Mouse (Mus musculus) hindlimb bud, embryonic 11.5 days (tissue): ENCODE measurements around the gene Accsl.

Source experiments
- DNase-seq: peaks from one replicate; pipeline ENCODE4 v3.0.0-alpha.2; 2012; ENCODE audit warnings: low read depth, low spot score; ENCODE audit errors: extremely low spot score

Gene Accsl

DNA sequence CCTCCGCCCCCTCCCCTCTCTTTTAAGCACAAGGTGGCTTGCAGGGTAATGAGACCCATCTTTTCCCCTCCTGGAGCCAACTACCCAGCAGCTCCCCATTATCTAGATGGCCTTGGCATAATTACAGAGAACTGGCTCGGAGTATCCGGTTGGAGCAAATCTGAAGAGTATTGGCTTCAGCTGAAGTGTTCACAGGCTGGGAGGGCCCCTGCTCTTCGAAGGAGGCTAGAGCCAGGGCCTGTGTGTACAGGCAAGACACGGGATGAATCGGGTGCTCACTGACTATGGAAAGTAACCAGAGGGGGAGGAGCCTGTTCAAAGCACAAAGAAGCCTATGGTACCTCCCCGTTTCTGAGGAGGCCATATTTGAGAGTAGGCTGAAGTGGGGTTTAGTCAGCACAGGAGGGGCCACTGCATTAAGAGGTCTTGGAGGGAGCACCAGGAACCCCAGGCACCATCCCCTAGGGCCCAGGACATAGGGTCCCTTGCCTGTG lies at the start of gene Accsl:
Gene Accsl (minus strand): TSS at position 51 of the 494 bp plus-strand sequence.
- no peak for DNase-seq

DNA sequence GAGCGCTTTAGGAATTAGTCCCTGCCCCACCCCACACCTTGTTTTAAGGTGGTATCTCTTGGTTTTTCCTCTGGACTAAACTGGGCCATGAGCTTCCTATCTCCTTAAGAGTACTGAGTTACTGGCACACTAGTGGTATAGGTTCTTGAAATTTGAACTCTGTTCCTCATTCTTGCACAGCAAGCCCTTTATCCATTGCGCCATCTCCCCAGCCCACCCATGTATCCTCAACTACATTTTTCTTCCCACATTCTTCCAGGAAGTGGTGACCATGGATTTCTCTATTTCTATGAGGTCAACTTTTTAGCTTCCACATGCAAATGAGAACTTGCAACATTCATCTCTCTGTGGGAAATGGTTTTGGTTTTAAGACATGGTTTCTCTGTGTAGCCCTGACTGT lies 44.6 kb upstream of the Accsl start:
- no peak for DNase-seq

DNA sequence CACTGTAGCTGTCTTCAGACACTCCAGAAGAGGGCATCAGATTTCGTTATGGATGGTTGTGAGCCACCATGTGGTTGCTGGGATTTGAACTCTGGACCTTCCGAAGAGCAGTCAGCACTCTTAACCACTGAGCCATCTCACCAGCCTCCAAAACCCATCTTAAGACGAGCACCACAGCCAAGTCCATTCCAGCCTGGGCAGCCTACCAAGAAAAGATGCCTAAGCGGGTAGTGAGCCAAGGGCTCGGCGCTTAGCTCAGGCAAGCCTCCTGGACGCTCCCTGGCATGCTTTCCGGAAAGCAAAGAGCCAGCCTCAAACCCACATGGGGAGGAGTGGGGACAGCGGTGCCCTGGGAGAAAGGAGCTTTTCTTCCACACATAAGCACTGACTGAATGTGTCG lies 43.0 kb upstream of the Accsl start:
- no peak for DNase-seq

DNA sequence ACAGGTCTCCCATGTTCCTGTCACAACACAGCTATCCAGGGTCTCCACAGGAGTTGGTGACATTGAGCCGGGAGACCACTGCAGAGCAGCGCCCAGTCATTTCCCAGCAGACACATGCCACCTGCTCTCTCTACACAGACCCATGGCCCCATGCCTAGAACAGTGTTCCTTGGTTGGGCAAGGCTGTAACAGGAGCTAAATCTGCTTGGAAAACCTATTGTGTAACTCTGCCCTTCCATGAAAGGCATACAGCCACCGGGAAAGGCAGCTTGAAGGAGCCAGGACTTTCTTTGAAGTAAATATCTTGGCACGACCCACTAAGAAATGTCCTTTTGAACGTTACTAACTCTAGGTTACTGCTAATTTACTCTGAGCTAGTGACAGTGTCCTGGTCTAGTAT lies 40.8 kb upstream of the Accsl start:
- no peak for DNase-seq

DNA sequence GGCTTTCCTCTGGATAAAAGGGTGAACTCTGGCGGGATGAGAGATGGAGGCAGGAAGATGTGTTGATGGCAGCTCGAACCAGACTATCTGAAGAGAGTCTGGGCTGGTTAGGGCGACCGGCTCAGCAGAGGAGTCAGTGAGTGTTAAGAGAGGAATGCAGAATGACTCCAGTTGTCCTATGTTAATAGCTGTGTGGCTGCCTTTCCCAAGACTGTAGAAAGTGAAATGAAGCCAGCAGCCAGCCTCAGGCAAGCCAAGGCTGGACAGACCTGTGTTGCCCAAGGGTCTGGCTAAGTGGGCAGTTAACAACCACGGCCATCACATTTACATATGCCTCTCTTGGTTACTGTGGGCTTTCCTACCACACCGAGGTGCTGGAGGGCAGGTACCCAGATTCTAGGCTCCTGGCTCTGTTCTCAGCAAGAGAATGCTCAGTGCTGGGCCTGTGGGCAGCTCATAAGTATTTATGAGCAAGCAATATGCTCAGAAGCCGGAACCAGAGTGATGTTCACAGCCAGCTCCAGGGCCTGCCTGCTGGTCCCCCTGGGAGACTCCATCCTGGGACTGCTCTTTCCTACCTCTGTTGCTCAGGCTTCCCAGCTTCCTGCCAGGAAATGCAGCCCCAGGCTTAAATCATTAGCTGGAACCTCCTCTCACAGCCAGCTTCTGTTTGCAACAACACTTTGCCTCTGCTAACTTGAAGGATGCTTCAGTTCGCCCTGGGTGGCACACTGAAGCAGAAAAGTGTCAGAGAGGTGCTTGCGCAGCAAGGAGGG lies 38.8 kb upstream of the Accsl start:
- DNase-seq: no peak

DNA sequence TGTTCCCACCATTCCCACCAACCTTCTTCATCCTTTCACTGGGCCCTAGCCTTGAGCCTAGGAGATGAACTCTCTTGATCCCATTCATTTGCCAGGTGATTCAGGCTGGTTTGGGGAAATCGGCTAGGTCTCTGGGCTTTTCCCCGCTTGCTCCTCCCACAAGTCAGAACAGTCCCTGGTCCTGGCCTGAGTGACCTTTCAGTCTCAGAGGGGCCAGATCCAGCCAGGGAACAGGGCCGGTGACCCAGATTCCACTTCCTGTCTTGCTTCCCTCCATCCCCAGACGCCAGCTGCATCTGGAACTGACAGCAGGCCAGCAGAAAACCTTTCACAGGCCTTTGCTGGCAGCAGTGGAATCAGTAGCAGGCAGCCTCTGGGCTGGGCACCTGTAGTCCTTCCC lies 37.4 kb upstream of the Accsl start:
- no peak for DNase-seq

DNA sequence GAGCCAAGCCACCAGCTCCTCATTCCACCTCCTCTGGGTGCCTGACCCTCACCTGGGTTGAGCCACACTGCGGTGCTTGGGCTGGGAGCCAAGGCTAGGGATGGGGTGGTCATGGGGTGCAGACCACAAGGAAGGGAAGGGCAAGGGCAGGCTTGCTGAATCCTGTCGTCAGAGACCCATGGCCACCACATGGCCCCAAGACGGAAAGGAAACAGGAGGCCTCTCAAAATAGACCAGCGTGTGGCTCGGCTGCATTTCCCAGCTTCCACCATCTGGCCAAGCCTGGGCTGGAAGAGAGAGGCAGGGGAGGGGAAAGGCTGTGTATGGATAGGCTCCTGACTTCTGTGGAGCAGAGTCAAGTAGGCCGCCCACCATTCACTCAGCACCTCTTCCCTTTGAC lies 34.5 kb upstream of the Accsl start:
- no peak for DNase-seq

DNA sequence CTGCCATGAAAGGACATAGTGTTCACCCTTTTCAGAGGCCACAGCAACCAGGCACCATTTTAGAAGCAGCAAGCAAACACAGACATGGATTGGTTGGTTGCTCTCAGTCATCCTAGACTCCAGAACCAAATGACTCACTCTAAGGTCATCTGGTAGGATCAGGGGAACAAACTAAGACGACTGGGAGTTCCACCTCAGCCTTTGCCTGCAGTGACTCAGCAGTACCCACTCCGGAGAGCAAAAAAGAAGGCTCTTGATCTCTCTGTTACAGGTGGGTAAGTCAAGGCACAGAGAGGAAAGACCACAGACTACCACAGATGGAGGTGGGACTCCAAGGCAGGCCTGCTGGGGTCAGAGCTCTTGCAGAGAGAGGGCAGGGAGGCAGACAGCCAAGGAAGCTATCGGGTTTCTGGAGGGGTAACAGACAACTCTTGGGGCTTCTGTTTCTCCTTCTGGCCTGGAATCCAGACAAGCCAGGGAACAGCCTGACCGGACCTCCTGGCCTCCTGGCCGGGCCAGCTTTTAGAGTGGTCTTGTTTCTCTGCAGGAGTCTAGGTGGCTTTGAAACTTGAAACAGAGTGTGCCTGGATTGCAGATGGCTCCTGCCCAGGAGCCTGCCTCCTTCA lies 33.8 kb upstream of the Accsl start:
- DNase-seq: no peak

DNA sequence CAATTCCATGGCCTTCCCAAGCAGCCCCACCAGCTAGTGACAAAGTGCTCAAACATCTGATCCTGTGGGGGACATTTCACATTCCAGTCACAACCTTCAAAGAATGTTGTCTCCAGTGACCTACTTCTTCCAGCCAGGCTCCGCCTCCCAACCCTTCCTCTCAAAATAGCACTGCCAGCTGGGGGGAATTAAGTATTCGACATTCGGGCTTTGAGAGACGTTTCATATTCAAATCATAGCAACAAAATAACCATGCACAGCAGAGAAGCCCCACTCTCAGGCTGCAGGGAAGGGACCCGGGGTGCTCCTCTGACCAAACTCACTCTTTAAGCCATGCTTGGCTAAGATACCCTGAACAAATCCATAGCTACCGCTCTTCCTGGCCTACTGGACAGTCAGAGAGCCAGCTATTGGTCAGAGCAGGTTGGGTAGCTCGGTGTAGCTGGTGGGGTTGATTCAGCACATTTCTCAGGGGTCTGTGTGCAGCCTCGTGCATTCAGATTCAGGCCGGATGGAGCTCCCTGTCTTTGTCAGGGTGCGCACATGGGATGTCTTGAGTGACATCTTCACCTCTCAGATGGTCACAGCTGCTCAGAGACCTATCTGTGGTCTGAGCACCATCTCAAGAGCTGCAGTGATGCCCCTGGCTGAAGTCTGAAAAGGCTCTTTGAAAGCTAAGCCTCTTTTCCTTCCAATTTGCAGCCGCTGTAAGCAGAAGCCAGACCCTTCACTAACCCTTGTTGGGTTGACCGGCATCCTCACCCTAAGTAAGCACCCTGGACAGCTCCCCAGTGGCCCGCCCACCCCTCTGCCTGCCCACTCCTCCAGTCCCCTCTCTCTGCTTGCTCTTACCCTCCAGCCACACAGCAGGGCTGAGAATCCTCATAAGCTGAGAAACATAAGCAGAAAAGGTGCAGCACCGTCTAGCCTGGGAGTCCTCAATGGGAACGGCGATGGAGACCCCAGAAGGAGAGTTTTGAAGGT lies 30.7 kb upstream of the Accsl start:
- DNase-seq: peak; percentile 10

DNA sequence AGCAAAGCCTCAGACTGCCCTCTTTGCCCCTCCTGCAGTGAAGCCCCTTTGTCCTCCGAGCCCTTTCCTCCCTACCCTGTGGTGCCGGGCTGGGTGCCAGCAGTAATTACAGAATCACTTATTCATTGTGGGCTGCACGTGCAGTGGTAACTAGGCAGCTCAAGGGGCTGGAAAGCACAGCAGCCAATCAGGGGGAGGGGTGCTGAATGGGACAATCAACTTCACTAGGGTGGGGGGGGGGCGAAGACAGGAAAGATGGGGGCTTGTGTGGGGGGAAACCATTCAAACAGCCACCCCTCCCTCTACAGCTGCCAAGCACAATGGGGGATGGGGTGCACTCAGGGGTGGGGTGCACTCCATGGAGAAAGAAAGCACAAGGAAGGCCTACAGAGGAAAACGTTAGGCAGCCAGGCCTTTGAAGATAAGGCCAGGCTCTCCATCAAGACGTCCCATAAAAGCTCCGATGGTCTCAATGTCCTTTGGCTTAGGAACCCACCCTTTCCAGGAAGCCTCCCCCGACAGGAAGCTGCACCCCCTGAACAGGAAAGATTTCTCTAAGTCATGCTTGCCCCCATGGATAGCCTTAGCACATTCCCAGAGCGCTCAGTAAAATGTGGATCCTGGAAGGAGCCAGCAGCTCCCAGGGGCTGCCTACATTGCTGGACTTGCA lies 22.8 kb upstream of the Accsl start:
- DNase-seq: no peak

DNA sequence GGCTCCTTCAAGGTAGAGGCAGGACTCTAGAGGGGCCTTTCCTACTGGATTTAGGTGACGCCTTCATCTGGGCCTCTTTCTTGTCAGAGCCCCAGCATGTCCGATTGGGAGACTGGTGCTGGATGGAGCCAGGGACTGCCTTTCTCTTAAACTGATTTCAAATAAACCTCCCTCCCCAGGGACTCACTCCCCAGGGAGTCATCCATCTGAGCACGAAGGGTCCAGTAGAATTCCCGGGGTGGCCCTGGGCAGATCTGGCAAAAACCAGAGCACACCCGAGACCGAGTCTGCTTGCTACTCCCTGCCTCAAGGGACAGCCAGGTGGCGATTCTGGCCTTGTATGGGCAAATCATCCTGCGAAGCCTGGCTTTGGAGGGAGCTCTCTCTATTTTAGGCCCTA lies 21.2 kb upstream of the Accsl start:
- DNase-seq: no peak

DNA sequence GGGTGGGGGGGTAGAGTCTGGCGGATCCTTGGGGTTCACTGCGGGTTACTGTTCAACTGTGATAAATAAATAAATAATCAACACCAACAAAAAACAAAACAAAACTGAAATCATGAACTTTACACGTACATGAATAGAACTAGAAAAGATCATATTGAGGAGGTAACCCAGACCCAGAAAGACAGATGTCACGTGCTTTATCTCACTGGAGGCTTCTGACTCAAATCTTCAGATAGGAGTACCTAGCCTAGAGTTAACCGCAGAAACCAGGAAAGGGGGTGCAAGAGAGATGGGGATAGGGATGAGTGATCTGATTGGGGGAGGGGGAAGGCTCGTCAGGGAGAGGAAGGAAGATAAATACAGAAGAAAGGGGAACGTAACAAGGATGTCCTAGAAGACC lies 20.1 kb upstream of the Accsl start:
- no peak for DNase-seq

DNA sequence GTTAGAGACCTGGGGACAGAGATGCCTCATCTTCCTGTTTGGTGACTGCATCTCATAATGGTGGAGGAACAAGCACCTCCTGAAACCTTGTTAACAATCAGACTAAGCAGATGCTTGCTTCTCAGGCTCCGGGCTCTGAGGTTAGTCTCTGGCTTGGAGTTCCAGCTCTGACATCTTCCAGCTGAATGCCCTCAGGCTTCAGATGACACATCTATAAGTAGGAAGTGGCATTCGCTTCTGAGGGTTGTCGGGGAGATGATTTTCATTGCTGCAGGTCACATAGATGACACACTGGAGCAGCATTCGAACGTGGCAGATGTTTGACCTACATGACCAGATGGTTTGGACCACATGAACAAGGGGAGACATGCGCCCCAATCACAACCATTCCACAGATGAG lies 19.4 kb upstream of the Accsl start:
- no peak for DNase-seq

DNA sequence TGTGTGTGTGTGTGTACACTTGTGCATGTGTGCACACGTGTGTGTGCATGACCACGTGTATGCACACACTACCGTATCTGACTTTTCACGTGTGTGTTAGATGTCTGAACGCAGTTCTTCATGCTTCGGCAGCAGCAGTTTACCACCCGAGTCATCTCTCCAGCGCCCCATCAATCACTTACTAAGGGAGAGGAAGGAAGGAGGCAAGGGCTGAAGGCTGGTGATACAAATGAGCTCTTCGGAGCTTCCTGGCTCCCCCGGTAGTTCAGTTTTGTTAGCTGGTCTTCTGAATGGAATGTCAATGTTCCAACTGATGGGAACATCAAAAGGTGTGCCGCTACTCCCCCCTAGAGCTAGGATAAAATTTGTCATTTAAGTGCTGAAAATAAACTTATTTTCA lies 18.3 kb upstream of the Accsl start:
- no peak for DNase-seq

DNA sequence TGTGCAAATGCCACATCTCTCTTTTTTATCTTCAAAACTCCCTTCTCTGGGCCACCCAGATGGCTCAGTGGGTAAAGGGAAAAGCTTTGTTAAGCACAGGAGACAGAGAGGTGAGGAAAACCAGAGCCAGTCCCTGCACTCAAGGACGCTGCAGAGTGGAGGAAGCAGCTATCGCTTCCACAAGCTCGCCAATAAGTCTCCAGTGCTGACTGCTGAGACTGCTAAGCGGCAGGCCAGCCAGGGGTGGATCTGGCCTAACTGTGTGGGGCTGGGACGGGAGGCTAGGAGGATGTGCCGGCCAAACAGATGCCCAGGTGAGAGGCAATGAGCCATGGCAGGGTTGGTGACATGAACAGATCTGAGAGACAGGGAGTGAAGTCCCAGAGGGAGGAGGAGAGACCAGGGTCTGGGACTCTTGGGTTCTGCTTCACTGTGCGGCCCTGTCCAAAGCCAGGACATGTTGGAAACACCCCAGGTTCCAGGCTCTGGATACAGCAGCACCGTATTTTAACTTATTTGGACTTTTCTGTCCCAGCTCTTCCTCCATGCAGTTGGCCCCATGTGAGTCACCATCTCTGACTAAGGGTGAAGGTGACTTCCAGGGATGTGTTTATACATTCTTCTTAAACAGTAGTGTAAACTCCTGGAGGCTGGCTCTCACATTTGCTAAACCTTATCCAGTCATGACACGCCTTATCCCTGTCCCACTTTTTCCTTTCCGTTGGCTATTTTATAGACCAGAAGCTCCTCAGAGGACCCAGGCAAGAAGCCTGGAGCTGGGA lies 17.2 kb upstream of the Accsl start:
- no peak for DNase-seq

DNA sequence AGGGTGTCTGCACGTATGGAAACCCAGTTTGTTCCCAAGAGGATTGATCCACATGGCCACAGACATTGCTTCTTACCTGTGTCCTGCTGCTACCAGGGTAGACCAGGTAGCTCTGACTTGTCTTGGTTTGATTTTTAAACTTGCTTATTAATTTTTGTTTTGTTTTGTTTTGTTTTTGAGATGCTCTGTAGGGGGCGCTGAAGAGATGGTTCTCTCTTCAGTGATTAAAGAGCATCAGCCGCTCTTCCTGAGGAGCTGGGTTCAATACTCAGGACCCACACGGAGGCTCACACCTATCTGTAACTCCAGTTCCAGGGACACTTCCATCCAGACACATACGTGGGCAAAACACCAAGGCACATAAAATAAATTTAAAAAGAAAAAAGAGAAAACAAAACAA lies 14.1 kb upstream of the Accsl start:
- no peak for DNase-seq

DNA sequence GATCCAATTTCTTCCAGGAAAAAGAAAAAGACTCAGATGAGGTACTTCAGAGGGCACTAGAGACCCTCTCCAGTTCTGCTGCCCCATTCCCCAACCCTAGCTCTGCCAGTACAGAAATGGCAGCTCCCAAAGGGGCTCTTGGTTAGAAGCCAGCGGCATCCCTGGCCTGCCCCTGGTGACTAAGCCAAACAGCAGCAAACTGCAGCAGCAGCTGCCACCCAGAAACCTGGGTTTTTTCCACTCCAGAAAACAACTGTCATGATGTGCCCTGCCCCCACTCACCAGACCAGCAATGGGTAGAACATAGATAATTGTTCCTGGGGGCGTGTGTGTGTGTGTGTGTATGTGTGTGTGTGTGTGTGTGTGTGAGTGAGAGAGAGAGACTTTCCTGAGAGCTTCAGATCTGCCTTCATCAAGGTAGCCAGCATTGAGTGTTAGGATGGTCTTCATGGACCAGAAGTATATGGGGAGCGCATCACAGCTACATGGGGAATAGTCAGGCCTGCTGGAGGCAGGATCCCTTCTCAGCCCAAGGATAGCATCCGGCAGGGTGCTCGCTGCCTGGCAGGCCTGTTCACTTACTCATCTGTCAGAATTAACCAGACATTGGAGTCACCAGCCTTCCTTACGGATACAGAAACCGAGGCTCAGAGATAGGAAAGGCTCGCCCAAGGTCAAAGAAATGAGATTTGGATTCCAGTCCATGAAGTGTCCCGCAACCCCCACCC lies 12.8 kb upstream of the Accsl start:
- DNase-seq: no peak

DNA sequence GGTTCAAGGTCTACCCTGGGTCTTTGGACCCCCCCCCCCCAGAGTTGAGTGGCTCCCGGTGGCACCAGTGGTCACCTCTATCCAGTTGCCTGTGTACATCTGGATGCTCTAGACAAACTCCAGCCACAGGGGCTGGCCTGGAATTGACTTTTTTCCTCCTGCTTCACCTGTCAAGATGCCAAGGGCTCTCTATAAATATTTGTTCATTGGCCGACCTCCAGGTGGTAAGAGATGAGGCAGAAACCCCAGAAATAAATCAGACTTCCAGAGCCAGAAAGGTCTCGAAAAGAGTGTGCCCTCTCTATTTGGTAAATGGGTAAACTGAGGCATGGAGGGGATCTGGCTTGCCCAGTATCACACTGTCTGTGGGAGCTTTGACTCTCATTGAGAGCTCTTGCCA lies 12.0 kb upstream of the Accsl start:
- DNase-seq: no peak

DNA sequence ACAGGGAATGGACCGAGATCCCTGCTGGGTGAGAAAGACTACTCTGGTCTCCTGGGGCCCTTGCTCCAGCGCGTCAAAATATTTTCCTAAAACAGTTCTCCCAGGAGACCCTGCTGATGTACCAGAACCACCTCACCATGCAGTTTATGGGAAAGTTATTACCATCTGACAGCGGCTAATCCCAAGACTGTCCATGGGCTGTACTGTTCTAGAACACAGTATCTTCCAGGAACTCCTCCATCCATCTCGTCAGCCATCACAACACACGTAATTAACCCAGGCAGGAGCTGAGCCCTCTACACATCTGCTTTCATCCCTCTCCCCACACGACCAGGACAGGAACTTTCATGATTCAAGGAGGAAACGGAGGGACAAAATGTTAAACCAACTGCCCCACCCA lies 11.5 kb upstream of the Accsl start:
- DNase-seq: no peak

DNA sequence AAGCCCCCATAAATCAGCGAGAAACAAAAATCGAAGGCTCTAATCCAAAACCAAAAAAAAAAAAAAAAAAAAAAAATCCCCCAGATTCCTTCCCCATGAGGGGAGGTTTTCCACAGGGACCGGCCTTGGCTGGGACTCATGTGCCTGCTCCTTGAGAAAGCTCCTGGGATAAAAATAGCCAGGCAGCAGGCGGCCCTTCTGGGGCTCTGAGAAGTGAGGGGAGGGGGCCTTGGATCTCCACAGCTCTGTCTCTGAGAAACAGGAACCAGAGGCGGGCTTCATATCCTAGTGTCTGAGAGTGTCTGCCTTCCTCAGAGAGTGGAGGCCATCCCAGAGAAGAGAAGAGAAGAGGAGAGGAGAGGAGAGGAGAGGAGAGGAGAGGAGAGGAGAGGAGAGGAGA lies 8.0 kb upstream of the Accsl start:
- no peak for DNase-seq
